Mouse (Mus musculus) embryonic facial prominence, embryonic 12.5 days (tissue): ENCODE data around the gene Bcas1. TPM values are rescaled to one million over a fixed set of nuclear protein-coding genes. Genes with fewer than 3 reads are reported as not detected.
A peak's percentile ranks its signal among the peaks of the same experiment; 100 is the strongest.

Experiments used
- ATAC-seq: fragments of 200-750 bp; cut with Nextera tagmentation; 2 replicates; pipeline ENCODE4 v1.8.0; 2017; ENCODE audit not compliant: insufficient number of reproducible peaks, insufficient read depth, low FRiP score, low TSS enrichment
- H3K27ac ChIP-seq: fragments of 300-500 bp; sonication (generic); 2 replicates; pipeline ENCODE4 v1.5.1; 2016; ENCODE audit warnings: mild to moderate bottlenecking
- H3K27me3 ChIP-seq: fragments of 300-500 bp; sonication (generic); 2 replicates; pipeline ENCODE4 v1.6.1; 2016; ENCODE audit warnings: mild to moderate bottlenecking, moderate library complexity
- H3K36me3 ChIP-seq: fragments of 300-500 bp; sonication (generic); 2 replicates; pipeline ENCODE4 v1.6.1; 2016; ENCODE audit warnings: mild to moderate bottlenecking
- H3K4me1 ChIP-seq: fragments of 300-500 bp; sonication (generic); 2 replicates; pipeline ENCODE4 v1.6.1; 2016
- H3K4me2 ChIP-seq: fragments of 300-500 bp; sonication (generic); replicated peaks from 2 replicates; pipeline ENCODE4 v1.6.1; 2016; ENCODE audit warnings: mild to moderate bottlenecking, moderate library complexity
- H3K4me3 ChIP-seq: fragments of 300-500 bp; sonication (generic); 2 replicates; pipeline ENCODE4 v1.5.1; 2016; ENCODE audit warnings: mild to moderate bottlenecking
- H3K9ac ChIP-seq: fragments of 300-500 bp; sonication (generic); 2 replicates; pipeline ENCODE4 v1.6.1; 2016; ENCODE audit warnings: mild to moderate bottlenecking, moderate library complexity
- H3K9me3 ChIP-seq: fragments of 300-500 bp; sonication (generic); 2 replicates; pipeline ENCODE4 v1.6.1; 2016; ENCODE audit warnings: mild to moderate bottlenecking, moderate library complexity
- WGBS: fragments of 180-500 bp; shearing (Covaris S2); methylation state at CpG from one replicate; pipeline ENCODE4 v1.1.7; 2016; 5-methylcytosine and 5-hydroxymethylcytosine counted together
- polyA plus RNA-seq: library from polyadenylated mRNA; unstranded; fragments of >200 nt; fragmentation: Nextera tagmentation; extraction: Ambion mirVana; gene quantifications from 2 replicates; pipeline ENCODE4 v1.2.1, GENCODE M21; 2016

The Bcas1 gene
- polyA plus RNA-seq, 1 experiment from 2014 or later, result 1.3 TPM

GRCm38 (mm10) chr2:170308033-170308820 lies 119.4 kb downstream of the Bcas1 start:
- no peak for ATAC-seq
- H3K36me3 ChIP-seq, result no peaks in the 10 kb centered on the region
- peaks cover 20% of the 10 kb centered on the region for H3K4me1 ChIP-seq
- H3K9ac ChIP-seq, result no peak overlapping the region
- no peak overlapping the region for H3K4me3 ChIP-seq
- no peak overlapping the region; the same call in 1 of the 2 replicates for H3K4me2 ChIP-seq
- WGBS, result 25% methylated on average over 10 of the region's 10 CpGs
- no peaks in the 10 kb centered on the region for H3K27me3 ChIP-seq
- no peaks in the 10 kb centered on the region for H3K9me3 ChIP-seq
- peak overlapping the region; percentile 75 for H3K27ac ChIP-seq

GRCm38 (mm10) chr2:170307589-170308021 lies 120.0 kb downstream of the Bcas1 start:
- H3K4me1 ChIP-seq, result peaks cover 20% of the 10 kb centered on the region
- H3K27me3 ChIP-seq, result no peaks in the 10 kb centered on the region
- H3K27ac ChIP-seq, result peak overlapping the region; percentile 75
- H3K4me3 ChIP-seq, result no peak overlapping the region
- peak overlapping the region; percentile 37; the same call in 1 of the 2 replicates for H3K9ac ChIP-seq
- H3K4me2 ChIP-seq, result no peak overlapping the region; the same call in 1 of the 2 replicates
- no peaks in the 10 kb centered on the region for H3K36me3 ChIP-seq
- H3K9me3 ChIP-seq, result no peaks in the 10 kb centered on the region
- ATAC-seq, result no peak
- 50% methylated on average over 7 of the region's 7 CpGs for WGBS

GRCm38 (mm10) chr2:170306637-170307320 lies 120.9 kb downstream of the Bcas1 start:
- no peak overlapping the region for H3K4me3 ChIP-seq
- no peaks in the 10 kb centered on the region for H3K9me3 ChIP-seq
- 85% methylated on average over 9 of the region's 9 CpGs for WGBS
- no peak overlapping the region for H3K9ac ChIP-seq
- H3K27me3 ChIP-seq, result no peaks in the 10 kb centered on the region
- H3K27ac ChIP-seq, result no peak overlapping the region
- no peak for ATAC-seq
- no peak overlapping the region for H3K4me2 ChIP-seq
- peaks cover 20% of the 10 kb centered on the region for H3K4me1 ChIP-seq
- H3K36me3 ChIP-seq, result no peaks in the 10 kb centered on the region

- Histone ChIP-seq H3K4me1 (peaks cover 20% of the 10 kb centered on the region), H3K4me2 (no peak overlapping the region), H3K27ac (no peak overlapping the region), H3K4me3 (no peak overlapping the region), H3K27me3 (no peaks in the 10 kb centered on the region), H3K9me3 (no peaks in the 10 kb centered on the region), H3K9ac (no peak overlapping the region), H3K36me3 (no peaks in the 10 kb centered on the region)
- WGBS, result 72% methylated on average over 12 of the region's 12 CpGs
- no peak for ATAC-seq
Measured at GRCm38 (mm10) chr2:170304766-170305165, 122.9 kb downstream of the Bcas1 start.

GRCm38 (mm10) chr2:170303595-170303994 lies 124.0 kb downstream of the Bcas1 start:
- Histone ChIP-seq H3K4me3 (no peak overlapping the region), H3K9ac (no peak overlapping the region), H3K36me3 (no peaks in the 10 kb centered on the region), H3K4me1 (peaks cover 13% of the 10 kb centered on the region), H3K4me2 (no peak overlapping the region), H3K9me3 (no peaks in the 10 kb centered on the region), H3K27me3 (no peaks in the 10 kb centered on the region), H3K27ac (no peak overlapping the region)
- 83% methylated on average over 7 of the region's 7 CpGs for WGBS
- ATAC-seq, result no peak

- no peak overlapping the region for H3K4me2 ChIP-seq
- H3K4me3 ChIP-seq, result no peak overlapping the region
- no peaks in the 10 kb centered on the region for H3K27me3 ChIP-seq
- no peaks in the 10 kb centered on the region for H3K36me3 ChIP-seq
- no peak overlapping the region for H3K9ac ChIP-seq
- ATAC-seq, result no peak
- H3K4me1 ChIP-seq, result peaks cover 7% of the 10 kb centered on the region
- 88% methylated on average over 8 of the region's 8 CpGs for WGBS
- H3K27ac ChIP-seq, result no peak overlapping the region
- H3K9me3 ChIP-seq, result no peaks in the 10 kb centered on the region
Measured at GRCm38 (mm10) chr2:170302825-170303224, 124.8 kb downstream of the Bcas1 start.

Other genes with a start within 250 kb of the Bcas1 start
- 95.7 and 99.3 TPM in 2 replicates for gene Pfdn4, start 68.6 kb upstream of the Bcas1 start, polyA plus RNA-seq
- not detected in 2 replicates for gene Cyp24a1, start 69.3 kb upstream of the Bcas1 start, polyA plus RNA-seq
- gene 4930470P17Rik, start 174.2 kb upstream of the Bcas1 start, polyA plus RNA-seq, result not detected in 2 replicates